Mouse (Mus musculus) embryonic facial prominence, embryonic 14.5 days (tissue): ENCODE data around the gene Lnx2. TPM values are rescaled to one million over a fixed set of nuclear protein-coding genes. Genes with fewer than 3 reads are reported as not detected.

ENCODE experiments used
- ATAC-seq: fragments of 200-750 bp; cut with Nextera tagmentation; 2 replicates; pipeline ENCODE4 v1.8.0; 2017; ENCODE audit warnings: low read depth, moderate number of reproducible peaks, moderate TSS enrichment
- DNase-seq: peaks from one replicate; pipeline ENCODE4 v3.0.0-alpha.2; 2015; ENCODE audit warnings: low spot score
- H3K27ac ChIP-seq: fragments of 300-500 bp; sonication (generic); replicated peaks from 2 replicates; pipeline ENCODE4 v1.5.1; 2014; ENCODE audit warnings: low read depth, mild to moderate bottlenecking, low read length, moderate library complexity
- H3K27me3 ChIP-seq: fragments of 300-500 bp; sonication (generic); replicated peaks from 2 replicates; pipeline ENCODE4 v1.6.1; 2014; ENCODE audit warnings: low read length; ENCODE audit not compliant: control insufficient read depth, insufficient read depth
- H3K36me3 ChIP-seq: fragments of 300-500 bp; sonication (generic); 2 replicates; pipeline ENCODE4 v1.6.1; 2014; ENCODE audit warnings: low read length, mixed read lengths; ENCODE audit not compliant: control insufficient read depth, insufficient read depth
- H3K4me1 ChIP-seq: fragments of 300-500 bp; sonication (generic); 2 replicates; pipeline ENCODE4 v1.6.1; 2014; ENCODE audit warnings: antibody characterized with exemption, low read length; ENCODE audit not compliant: control insufficient read depth, insufficient read depth
- H3K4me2 ChIP-seq: fragments of 300-500 bp; sonication (generic); 2 replicates; pipeline ENCODE4 v1.6.1; 2014; ENCODE audit warnings: low read depth, mild to moderate bottlenecking, low read length, moderate library complexity, mixed read lengths
- H3K4me3 ChIP-seq: fragments of 300-500 bp; sonication (generic); 2 replicates; pipeline ENCODE4 v1.5.1; 2014; ENCODE audit warnings: low read depth, mild to moderate bottlenecking, low read length
- H3K9ac ChIP-seq: fragments of 300-500 bp; sonication (generic); 2 replicates; pipeline ENCODE4 v1.6.1; 2014; ENCODE audit warnings: low read depth, mild to moderate bottlenecking, low read length, moderate library complexity, mixed read lengths
- H3K9me3 ChIP-seq: fragments of 300-500 bp; sonication (generic); 2 replicates; pipeline ENCODE4 v1.6.1; 2016; ENCODE audit warnings: low read length; ENCODE audit not compliant: control insufficient read depth
- WGBS: fragments of 180-500 bp; shearing (Covaris S2); extraction: QIAGEN DNeasy Blood & Tissue Kit; methylation state at CpG from one replicate; pipeline ENCODE4 v1.1.7; 2014; 5-methylcytosine and 5-hydroxymethylcytosine counted together
- polyA plus RNA-seq: library from polyadenylated mRNA; unstranded; fragments of >200 nt; fragmentation: Nextera tagmentation; extraction: Ambion mirVana; gene quantifications from 2 replicates; pipeline ENCODE4 v1.2.1, GENCODE M21; 2014

Lnx2 gene
- polyA plus RNA-seq, 1 experiment from 2014 or later = 13.9 TPM

DNA sequence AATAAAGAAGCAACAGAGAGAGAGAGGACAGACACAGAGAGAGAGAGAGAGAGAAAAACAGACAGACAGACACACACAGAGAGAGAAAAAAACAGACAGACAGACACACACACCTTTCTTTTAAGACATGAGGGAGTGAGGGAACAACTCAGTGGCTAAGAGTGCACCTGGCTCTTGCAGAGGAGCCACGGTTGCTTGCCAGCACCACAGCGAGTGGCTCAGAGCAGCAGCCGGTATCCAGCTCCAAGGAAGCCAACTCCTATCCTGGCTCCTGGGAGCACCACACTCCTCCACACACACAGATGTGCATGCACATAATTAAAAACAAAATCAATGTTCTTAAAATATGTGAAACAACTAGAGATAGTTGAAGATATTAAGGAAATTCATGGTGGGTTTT is 30.9 kb upstream of the Lnx2 start:
- no peaks in the 10 kb centered on the region for H3K27me3 ChIP-seq
- ATAC-seq = no peak
- no peak overlapping the region for H3K9ac ChIP-seq
- 0 out of 2 replicates have a peak, but pooled peaks cover 2% of the 10 kb centered on the region for H3K9me3 ChIP-seq
- H3K27ac ChIP-seq = no peak overlapping the region
- H3K36me3 ChIP-seq = peaks cover 63% of the 10 kb centered on the region
- H3K4me3 ChIP-seq = no peak overlapping the region
- H3K4me2 ChIP-seq = no peak overlapping the region
- WGBS = 92% methylated on average over 3 of the region's 3 CpGs
- H3K4me1 ChIP-seq = no peaks in the 10 kb centered on the region
- no peak for DNase-seq

DNA sequence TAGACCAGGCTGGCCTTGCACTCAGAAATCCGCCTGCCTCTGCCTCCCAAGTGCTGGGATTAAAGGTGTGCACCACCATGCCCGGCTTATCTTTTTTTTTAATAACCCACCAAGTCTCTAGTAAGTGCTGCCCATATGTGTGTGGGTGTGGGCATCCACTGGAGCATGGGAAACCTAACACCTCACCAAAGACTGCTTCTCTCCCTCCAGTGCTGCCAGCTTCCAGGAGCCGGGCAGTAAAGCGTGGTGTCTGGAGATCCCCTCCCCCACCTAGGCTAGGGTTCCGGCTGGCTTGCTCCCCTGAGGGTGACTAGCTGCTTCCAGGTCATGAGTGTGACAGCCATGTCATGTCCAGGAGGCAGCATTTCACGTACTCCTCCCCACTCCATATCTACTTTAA is 25.9 kb upstream of the Lnx2 start:
- Histone ChIP-seq H3K4me3 (no peak overlapping the region), H3K4me1 (peaks cover 3% of the 10 kb centered on the region; the same call in 1 of the 2 replicates), H3K36me3 (peaks cover 57% of the 10 kb centered on the region), H3K9me3 (no peaks in the 10 kb centered on the region), H3K27me3 (no peaks in the 10 kb centered on the region), H3K9ac (no peak overlapping the region), H3K4me2 (no peak overlapping the region), H3K27ac (no peak overlapping the region)
- ATAC-seq (no peak), DNase-seq (no peak)
- WGBS = 77% methylated on average over 6 of the region's 6 CpGs

DNA sequence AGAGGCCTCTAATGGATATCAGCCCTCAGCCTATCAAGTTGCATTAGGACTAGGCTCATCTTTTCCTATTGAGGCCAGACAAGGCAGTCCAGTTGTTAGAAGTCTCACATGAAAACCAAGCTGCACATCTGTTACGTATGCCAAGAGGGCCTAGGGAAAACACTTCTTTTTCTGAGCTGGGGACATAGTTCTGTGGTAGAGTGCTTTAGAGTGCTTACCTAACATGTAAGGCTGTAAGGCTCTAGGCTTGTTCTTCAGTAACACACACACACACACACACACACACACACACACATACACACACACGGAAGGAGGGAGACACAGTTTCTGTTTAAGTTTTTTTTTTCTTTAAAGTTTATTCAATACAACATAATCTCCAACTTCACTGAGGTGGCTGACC is 23.8 kb upstream of the Lnx2 start:
- ATAC-seq = no peak
- Histone ChIP-seq H3K4me3 (no peak overlapping the region), H3K9me3 (no peaks in the 10 kb centered on the region), H3K9ac (no peak overlapping the region), H3K27me3 (no peaks in the 10 kb centered on the region), H3K27ac (no peak overlapping the region), H3K4me1 (peaks cover 3% of the 10 kb centered on the region; the same call in 1 of the 2 replicates), H3K4me2 (no peak overlapping the region), H3K36me3 (peaks cover 42% of the 10 kb centered on the region)
- WGBS = 42% methylated on average over 2 of the region's 2 CpGs
- no peak for DNase-seq

DNA sequence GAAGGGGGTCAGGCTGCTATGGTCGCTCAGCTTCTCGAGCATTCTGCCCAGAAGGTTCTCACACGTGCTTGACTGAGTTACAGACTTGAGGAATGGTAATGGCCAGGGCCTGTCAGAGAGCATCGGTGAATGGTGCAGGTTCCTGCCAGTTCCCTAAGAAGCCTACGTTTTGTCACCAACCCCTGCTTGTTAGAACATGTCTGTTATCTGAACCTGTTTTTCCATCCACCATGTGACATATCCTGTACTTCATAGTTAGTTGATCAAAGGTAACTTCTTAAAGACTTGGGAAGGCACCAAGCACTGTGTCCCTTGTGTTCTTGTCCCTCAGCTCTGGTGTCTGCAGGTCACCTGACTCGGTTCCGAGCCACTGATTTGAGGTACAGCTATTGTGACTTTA is 22.3 kb upstream of the Lnx2 start:
- ATAC-seq = no peak
- Histone ChIP-seq H3K27ac (no peak overlapping the region), H3K9ac (no peak overlapping the region), H3K36me3 (peaks cover 29% of the 10 kb centered on the region), H3K27me3 (no peaks in the 10 kb centered on the region), H3K9me3 (no peaks in the 10 kb centered on the region), H3K4me2 (no peak overlapping the region), H3K4me1 (peaks cover 3% of the 10 kb centered on the region; the same call in 1 of the 2 replicates), H3K4me3 (no peak overlapping the region)
- peak; percentile 56 for DNase-seq
- whole genome bisulfite sequencing = 77% methylated on average over 7 of the region's 7 CpGs

DNA sequence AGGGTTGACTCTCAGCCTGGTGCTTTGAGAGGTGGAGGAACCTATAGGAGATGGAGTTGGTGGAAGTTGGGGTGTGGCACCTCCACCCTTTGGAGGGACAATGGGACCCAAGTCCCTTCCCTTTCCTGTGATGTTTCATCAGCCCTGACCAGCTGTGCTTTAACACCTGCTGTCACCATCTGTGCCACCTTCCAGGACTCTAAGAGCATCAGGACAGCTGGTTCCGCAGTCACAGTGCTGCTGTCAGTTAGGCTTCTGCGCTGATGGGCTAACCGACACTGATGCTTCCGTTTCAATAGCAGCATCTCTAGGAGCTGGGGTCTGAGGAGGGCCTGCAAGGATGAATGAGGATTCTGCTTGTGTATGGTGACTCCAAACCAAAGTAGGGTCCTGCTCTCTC is 20.2 kb upstream of the Lnx2 start:
- ATAC-seq (no peak), DNase-seq (no peak)
- Histone ChIP-seq H3K4me1 (peaks cover 3% of the 10 kb centered on the region; the same call in 1 of the 2 replicates), H3K9ac (no peak overlapping the region), H3K4me2 (no peak overlapping the region), H3K4me3 (no peak overlapping the region), H3K27me3 (no peaks in the 10 kb centered on the region), H3K27ac (no peak overlapping the region), H3K36me3 (peaks cover 23% of the 10 kb centered on the region), H3K9me3 (no peaks in the 10 kb centered on the region)
- 91% methylated on average over 4 of the region's 4 CpGs for WGBS

DNA sequence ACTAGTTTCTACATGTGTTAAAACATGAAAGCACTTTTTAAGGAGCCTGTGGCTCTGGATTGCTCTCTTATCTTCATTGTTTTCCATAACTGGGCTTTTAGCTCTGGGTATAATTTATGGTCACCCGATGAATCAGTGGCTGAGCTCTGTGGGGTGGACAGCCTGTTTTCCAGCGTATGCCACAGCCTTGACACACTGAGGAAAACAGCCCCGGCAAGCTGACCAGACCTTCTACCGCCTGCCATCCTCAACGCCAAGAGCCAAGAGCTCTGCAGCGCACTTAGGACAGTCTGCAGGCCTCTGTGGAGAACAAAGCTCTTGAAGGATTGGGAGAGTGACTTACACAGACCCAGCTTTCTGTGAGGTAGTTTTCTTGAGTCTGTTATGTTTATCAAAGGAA is 17.9 kb upstream of the Lnx2 start:
- ATAC-seq (no peak), DNase-seq (no peak)
- Histone ChIP-seq H3K27ac (no peak overlapping the region), H3K9ac (no peak overlapping the region), H3K27me3 (no peaks in the 10 kb centered on the region), H3K9me3 (no peaks in the 10 kb centered on the region), H3K4me1 (peaks cover 10% of the 10 kb centered on the region; the same call in 1 of the 2 replicates), H3K4me3 (no peak overlapping the region), H3K4me2 (no peak overlapping the region), H3K36me3 (peaks cover 20% of the 10 kb centered on the region)
- 86% methylated on average over 6 of the region's 6 CpGs for WGBS

DNA sequence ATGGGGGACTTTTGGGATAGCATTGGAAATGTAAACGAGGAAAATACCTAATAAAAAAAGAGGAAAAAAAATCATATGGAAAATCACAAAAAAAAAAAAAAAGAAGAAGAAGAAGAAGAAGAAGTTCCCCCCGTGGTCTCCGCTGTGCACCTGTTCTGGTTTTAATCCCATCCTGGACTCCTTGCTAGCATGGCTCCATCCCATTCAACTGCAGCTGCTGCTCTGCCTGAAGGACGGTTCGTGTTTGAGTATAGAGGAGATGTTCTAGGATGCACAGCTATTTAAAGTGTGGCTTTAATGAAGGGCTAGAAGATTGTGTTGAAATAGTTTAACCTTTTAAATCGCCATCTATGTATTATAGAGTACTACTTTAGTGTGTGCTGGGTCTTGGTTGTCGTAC is 16.1 kb upstream of the Lnx2 start:
- DNase-seq = no peak
- Histone ChIP-seq H3K9ac (no peak overlapping the region), H3K4me2 (no peak overlapping the region), H3K4me3 (no peak overlapping the region), H3K4me1 (peaks cover 10% of the 10 kb centered on the region; the same call in 1 of the 2 replicates), H3K9me3 (no peaks in the 10 kb centered on the region), H3K27me3 (no peaks in the 10 kb centered on the region), H3K27ac (no peak overlapping the region), H3K36me3 (peaks cover 20% of the 10 kb centered on the region)
- ATAC-seq = no peak
- WGBS = 85% methylated on average over 7 of the region's 7 CpGs

DNA sequence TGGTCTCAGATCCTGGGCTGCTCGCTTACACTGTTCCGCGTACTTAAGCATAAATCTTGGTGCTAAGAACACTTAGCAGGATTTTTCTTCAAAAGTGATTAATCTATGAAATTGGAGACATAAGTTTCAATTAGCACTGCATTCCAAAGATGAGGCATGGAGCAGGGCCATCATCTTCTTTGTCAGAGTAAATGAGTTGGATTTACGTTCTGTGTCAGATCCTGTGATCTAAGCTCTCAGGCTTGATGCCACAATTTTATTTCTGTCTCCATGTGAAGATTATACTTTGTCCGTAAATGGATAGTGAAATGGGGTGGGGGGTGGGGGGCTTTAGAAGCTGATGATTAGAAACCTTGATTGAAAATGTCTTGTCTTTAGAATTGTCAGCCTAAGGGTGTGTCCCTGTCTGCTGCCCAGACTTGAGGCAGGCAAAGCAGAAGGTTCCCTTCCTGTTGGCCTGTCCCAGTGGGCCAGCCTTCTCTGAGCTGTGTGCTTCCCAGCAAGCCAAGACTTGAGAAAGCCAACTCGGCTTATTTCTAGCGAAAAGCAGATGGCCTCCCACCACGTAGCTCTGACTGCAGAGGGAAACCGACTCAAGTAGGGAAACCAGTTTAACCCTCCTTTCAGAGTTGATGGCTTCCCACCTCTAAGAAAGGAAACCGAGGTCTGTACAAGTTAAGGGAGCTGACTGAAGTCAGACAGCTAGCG is 14.0 kb upstream of the Lnx2 start:
- Histone ChIP-seq H3K27ac (peak overlapping the region; percentile 59), H3K9ac (no peak overlapping the region)
- ATAC-seq = peak; percentile 76

DNA sequence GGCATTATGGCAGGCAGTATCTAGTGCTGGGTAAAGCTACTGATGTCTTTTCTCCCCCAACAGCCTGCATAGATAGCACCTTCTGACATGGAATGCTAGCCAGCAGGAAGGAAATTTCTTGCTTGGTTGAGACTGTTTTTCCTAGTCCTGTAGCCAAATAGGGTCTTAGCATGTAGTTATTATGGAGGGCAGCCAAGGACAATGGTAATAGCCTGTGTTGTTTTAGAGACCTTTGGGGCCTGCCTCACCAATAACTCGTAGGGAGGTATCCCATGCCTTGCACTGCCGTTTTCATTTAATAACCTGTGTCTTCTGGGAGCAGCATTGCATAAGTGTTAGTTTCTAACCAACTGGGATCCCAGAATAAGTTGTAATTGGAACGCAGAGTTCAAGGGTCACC is 13.4 kb upstream of the Lnx2 start:
- H3K9ac ChIP-seq = no peak overlapping the region
- no peaks in the 10 kb centered on the region for H3K9me3 ChIP-seq
- 57% methylated on average over 3 of the region's 3 CpGs for WGBS
- H3K36me3 ChIP-seq = peaks cover 27% of the 10 kb centered on the region
- DNase-seq (peak; percentile 36), ATAC-seq (no peak; the same call in 1 of the 2 replicates)
- H3K4me1 ChIP-seq = peaks cover 14% of the 10 kb centered on the region; the same call in 1 of the 2 replicates
- H3K27ac ChIP-seq = peak overlapping the region; percentile 59; the same call in 1 of the 2 replicates
- H3K4me3 ChIP-seq = no peak overlapping the region
- H3K27me3 ChIP-seq = no peaks in the 10 kb centered on the region
- no peak overlapping the region for H3K4me2 ChIP-seq

More for the DNA sequence above, 14.0 kb upstream of the Lnx2 start:
- Histone ChIP-seq H3K4me1 (peaks cover 10% of the 10 kb centered on the region; the same call in 1 of the 2 replicates), H3K36me3 (peaks cover 28% of the 10 kb centered on the region), H3K4me3 (no peak overlapping the region), H3K27me3 (no peaks in the 10 kb centered on the region), H3K4me2 (no peak overlapping the region), H3K9me3 (no peaks in the 10 kb centered on the region)
- peak; percentile 82 for DNase-seq
- 59% methylated on average over 11 of the region's 11 CpGs for WGBS
